Mouse (Mus musculus) bone marrow macrophage, adult 2 months (primary cell): ENCODE data around the gene Zbtb22.

Experiments
- CTCF ChIP-seq: IDR thresholded peaks from 2 replicates; pipeline ENCODE4 v1.5.1; 2012; ENCODE audit warnings: low read depth, mild to moderate bottlenecking, low read length, moderate library complexity
- POLR2A ChIP-seq: IDR thresholded peaks from 2 replicates; pipeline ENCODE4 v1.6.1; 2012; ENCODE audit warnings: mild to moderate bottlenecking, low read depth, low read length, borderline replicate concordance

DNA sequence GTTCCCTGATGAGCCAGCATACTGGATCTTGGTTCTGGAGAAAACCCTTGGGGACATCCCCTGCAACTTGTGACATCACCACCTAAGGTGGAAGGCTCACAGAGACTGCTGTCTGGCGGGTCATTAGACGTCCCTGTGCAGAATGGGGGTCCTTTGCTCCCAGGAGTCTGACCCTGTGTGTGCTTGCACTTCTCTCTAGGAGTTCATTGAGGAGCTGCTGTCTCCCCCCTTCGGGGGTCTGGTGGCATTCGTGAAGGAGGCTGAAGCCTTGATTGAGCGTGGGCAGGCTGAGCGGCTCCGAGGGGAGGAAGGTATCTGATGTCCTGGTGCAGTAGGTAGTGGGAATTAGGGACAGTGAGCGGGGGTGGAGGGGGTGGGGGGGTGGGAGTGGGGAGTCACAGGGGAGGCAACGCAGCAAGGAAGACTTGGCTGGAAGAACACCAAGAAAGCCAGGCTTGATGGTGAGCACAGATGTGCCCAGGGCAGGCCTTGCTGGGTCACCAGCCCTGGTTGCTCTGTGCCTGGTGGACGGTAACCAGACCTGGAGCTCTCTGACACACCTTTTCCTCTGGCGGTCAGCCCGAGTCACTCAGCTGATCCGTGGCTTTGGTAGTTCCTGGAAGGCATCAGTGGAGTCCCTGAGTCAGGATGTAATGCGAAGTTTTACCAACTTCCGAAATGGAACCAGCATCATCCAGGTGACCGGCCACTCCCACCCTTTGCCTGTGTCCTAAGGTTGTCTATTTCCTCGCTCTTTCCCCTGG, 49.6 kb downstream of the Zbtb22 start:
- TF ChIP-seq CTCF (no peak), POLR2A (no peak)
